ENCODE assay signal across 13 mouse cellular contexts in genomic region chr4:31924301-31925185, GRCm38 (mm10). TPM values are rescaled to one million over a fixed set of nuclear protein-coding genes. Genes with fewer than 3 reads are reported as not detected.
DNase-seq lines count a peak whose midpoint lies in the region; ATAC-seq and TF ChIP-seq lines count a peak whose summit lies in the region.
"Had no signal": no experiment of that assay in that cellular context is flagged by ENCODE, and none has a peak within 500 bp of the region (broad histone marks: within the 10 kb centered on the region; RNA-seq: fewer than 3 reads in every experiment).

No protein-coding gene starts in this region.

- H3K36me3 ChIP-seq in forebrain, embryonic 11.5 days (ENCODE audit: control insufficient read depth, insufficient read depth, low read length), result no peaks in the 10 kb centered on the region
- no peaks in the 10 kb centered on the region for H3K36me3 ChIP-seq in forebrain, embryonic 10.5 days (replicated peaks)
- H3K36me3 ChIP-seq in forebrain, embryonic 14.5 days (ENCODE audit: control insufficient read depth, insufficient read depth, low read length), result no peaks in the 10 kb centered on the region
- H3K36me3 ChIP-seq in midbrain, embryonic 14.5 days (ENCODE audit: control insufficient read depth, insufficient read depth, low read length), result no peaks in the 10 kb centered on the region
- H3K36me3 ChIP-seq in thymus, adult 2 months (ENCODE audit: control insufficient read depth, insufficient read depth, low read length), result no peaks in the 10 kb centered on the region

- H3K9me3 ChIP-seq in forebrain, embryonic 11.5 days (ENCODE audit: control insufficient read depth, low read length), result no peaks in the 10 kb centered on the region
- no peaks in the 10 kb centered on the region for H3K9me3 ChIP-seq in forebrain, embryonic 10.5 days
- H3K9me3 ChIP-seq in forebrain, embryonic 14.5 days (replicated peaks; ENCODE audit: control insufficient read depth, low read length), result no peaks in the 10 kb centered on the region
- no peaks in the 10 kb centered on the region for H3K9me3 ChIP-seq in midbrain, embryonic 14.5 days (ENCODE audit: control insufficient read depth, low read length)

- no peak for TF ChIP-seq CTCF in thymus, adult 2 months (IDR thresholded peaks at IDR 0.05; ENCODE audit: borderline replicate concordance, control insufficient read depth, extremely low read depth, insufficient read depth, low read length, poor library complexity)

- TF ChIP-seq POLR2A in thymus, adult 2 months (IDR thresholded peaks at IDR 0.05; ENCODE audit: control insufficient read depth, extremely low read depth, insufficient read depth, low read length, poor library complexity), result no peak

- no peak overlapping the region for H3K9ac ChIP-seq in forebrain, embryonic 11.5 days (ENCODE audit: low read length)
- no peak overlapping the region; the same call in 1 of the 2 replicates for H3K9ac ChIP-seq in forebrain, embryonic 14.5 days (ENCODE audit: low read length)
- H3K9ac ChIP-seq in midbrain, embryonic 14.5 days (replicated peaks; ENCODE audit: low read length), result no peak overlapping the region

- H3K27ac ChIP-seq in forebrain, embryonic 11.5 days (ENCODE audit: low read depth, low read length), result no peak overlapping the region
- H3K27ac ChIP-seq in forebrain, embryonic 10.5 days, result no peak overlapping the region
- H3K27ac ChIP-seq in forebrain, embryonic 14.5 days (ENCODE audit: low read depth, low read length), result no peak overlapping the region
- no peak overlapping the region for H3K27ac ChIP-seq in midbrain, embryonic 14.5 days (replicated peaks; ENCODE audit: low read depth, low read length)
- H3K27ac ChIP-seq in thymus, adult 2 months (ENCODE audit: control insufficient read depth, insufficient read depth, low read length), result no peak overlapping the region
- H3K27ac ChIP-seq: macrophage had no signal

- DNase-seq in forebrain, embryonic 11.5 days (ENCODE audit: low spot score), result no peak
- no peak for DNase-seq in forebrain, embryonic 10.5 days (ENCODE audit: extremely low spot score, low spot score)
- peak; percentile 26 for DNase-seq in 3T3-L1 (ENCODE audit: low read depth, low spot score)
- peak; percentile 57 for DNase-seq in forebrain, embryonic 14.5 days (ENCODE audit: low spot score)
- DNase-seq in midbrain, embryonic 14.5 days, result peak; percentile 55
- no peak for DNase-seq in adrenal gland, postnatal 14 days
- no peak for DNase-seq in thymus, adult 2 months
- DNase-seq in urinary bladder, postnatal 14 days (ENCODE audit: low spot score), result no peak
- DNase-seq: cerebellum, postnatal 36 days; kidney, adult 9 months; left cerebral cortex, postnatal 4 days; thymus, postnatal 4 days had no signal

- no peaks in the 10 kb centered on the region for H3K4me1 ChIP-seq in forebrain, embryonic 11.5 days (replicated peaks; ENCODE audit: control insufficient read depth, insufficient read depth, low read length)
- peaks cover 33% of the 10 kb centered on the region for H3K4me1 ChIP-seq in forebrain, embryonic 10.5 days
- H3K4me1 ChIP-seq in forebrain, embryonic 14.5 days (ENCODE audit: control insufficient read depth, insufficient read depth, low read length), result peaks cover 4% of the 10 kb centered on the region; the same call in 1 of the 2 replicates
- H3K4me1 ChIP-seq in midbrain, embryonic 14.5 days (ENCODE audit: control insufficient read depth, insufficient read depth, low read length), result 0 out of 2 replicates have a peak, but pooled peaks cover 2% of the 10 kb centered on the region
- no peaks in the 10 kb centered on the region for H3K4me1 ChIP-seq in thymus, adult 2 months (replicated peaks; ENCODE audit: control insufficient read depth, insufficient read depth, low read length)

- H3K27me3 ChIP-seq in forebrain, embryonic 11.5 days (ENCODE audit: control insufficient read depth, insufficient read depth, low read length), result no peaks in the 10 kb centered on the region
- peaks cover 28% of the 10 kb centered on the region for H3K27me3 ChIP-seq in forebrain, embryonic 10.5 days (ENCODE audit: poor library complexity, severe bottlenecking)
- H3K27me3 ChIP-seq in forebrain, embryonic 14.5 days (replicated peaks; ENCODE audit: control insufficient read depth, insufficient read depth, low read length), result 0 out of 2 replicates have a peak, but pooled peaks cover 4% of the 10 kb centered on the region
- H3K27me3 ChIP-seq in midbrain, embryonic 14.5 days (ENCODE audit: control insufficient read depth, insufficient read depth, low read length), result peaks cover 44% of the 10 kb centered on the region
- H3K27me3 ChIP-seq in thymus, adult 2 months (ENCODE audit: control insufficient read depth, insufficient read depth, low read length), result no peaks in the 10 kb centered on the region

- no peak overlapping the region for H3K4me3 ChIP-seq in forebrain, embryonic 11.5 days (ENCODE audit: low read depth, low read length)
- H3K4me3 ChIP-seq in forebrain, embryonic 10.5 days, result no peak overlapping the region
- H3K4me3 ChIP-seq in forebrain, embryonic 14.5 days (ENCODE audit: low read depth, low read length), result no peak overlapping the region
- H3K4me3 ChIP-seq in midbrain, embryonic 14.5 days (replicated peaks; ENCODE audit: low read depth, low read length), result no peak overlapping the region
- H3K4me3 ChIP-seq in thymus, adult 2 months (ENCODE audit: control insufficient read depth, insufficient read depth, low read length), result no peak overlapping the region

- H3K4me2 ChIP-seq in forebrain, embryonic 11.5 days (ENCODE audit: low read depth, low read length, severe bottlenecking), result no peak overlapping the region
- 0 out of 2 replicates have a peak overlapping the region, but pooled peaks have one; percentile 12 for H3K4me2 ChIP-seq in forebrain, embryonic 14.5 days (ENCODE audit: low read length)
- H3K4me2 ChIP-seq in midbrain, embryonic 14.5 days (ENCODE audit: low read length), result peak overlapping the region; percentile 15; the same call in 1 of the 2 replicates

- 42% methylated on average over 14 of the region's 14 CpGs for WGBS in forebrain, embryonic 11.5 days
- 47% methylated on average over 14 of the region's 14 CpGs for WGBS in forebrain, embryonic 10.5 days
- 32% methylated on average over 14 of the region's 14 CpGs for WGBS in forebrain, embryonic 14.5 days
- 29% methylated on average over 14 of the region's 14 CpGs for whole genome bisulfite sequencing in midbrain, embryonic 14.5 days
- 85% methylated on average over 14 of the region's 14 CpGs for WGBS in thymus, adult 2 months

- peak; percentile 39; the same call in 1 of the 2 replicates for ATAC-seq in forebrain, embryonic 11.5 days (replicated peaks; ENCODE audit: low FRiP score)
- no peak for ATAC-seq in forebrain, embryonic 14.5 days
- ATAC-seq in midbrain, embryonic 14.5 days (ENCODE audit: low FRiP score, low TSS enrichment), result no peak

RNA-seq across cellular contexts. Expression of gene Map3k7, which starts 39.4 kb away (rescaled TPM):
- 48.2 and 50.0 TPM in 2 replicates for polyA plus RNA-seq in forebrain, embryonic 11.5 days (2014; fragmentation: Nextera tagmentation; extraction: Ambion mirVana)
- polyA plus RNA-seq in forebrain, embryonic 10.5 days (2016; fragmentation: Nextera tagmentation; extraction: Ambion mirVana), result 43.3 and 47.0 TPM in 2 replicates
- 31.5 and 38.0 TPM in 2 replicates for polyA plus RNA-seq in forebrain, embryonic 14.5 days (2014; fragmentation: Nextera tagmentation; extraction: Ambion mirVana)
- 35.0 and 38.3 TPM in 2 replicates for polyA plus RNA-seq in midbrain, embryonic 14.5 days (2014; fragmentation: Nextera tagmentation; extraction: Ambion mirVana)
- 41.3 and 52.2 TPM in 2 replicates for total RNA-seq in adrenal gland, postnatal 14 days (2021)
- 74.2 and 74.5 TPM in 2 replicates for polyA plus RNA-seq in thymus, adult 2 months (2012; rRNA removed)

Comparison
In these comparisons a context has a peak if more than half of its experiments do, and no peak if none do; other contexts are left out.
1. DNase-seq: peak in 3T3-L1 (single experiment), forebrain, embryonic 14.5 days (single experiment) and midbrain, embryonic 14.5 days (single experiment); none in forebrain, embryonic 11.5 days (single experiment), forebrain, embryonic 10.5 days (single experiment), adrenal gland, postnatal 14 days (single experiment), thymus, adult 2 months (single experiment) and urinary bladder, postnatal 14 days (single experiment).